Comparison of ENCODE assay signal across 1 mouse cellular context in the genomic region with DNA sequence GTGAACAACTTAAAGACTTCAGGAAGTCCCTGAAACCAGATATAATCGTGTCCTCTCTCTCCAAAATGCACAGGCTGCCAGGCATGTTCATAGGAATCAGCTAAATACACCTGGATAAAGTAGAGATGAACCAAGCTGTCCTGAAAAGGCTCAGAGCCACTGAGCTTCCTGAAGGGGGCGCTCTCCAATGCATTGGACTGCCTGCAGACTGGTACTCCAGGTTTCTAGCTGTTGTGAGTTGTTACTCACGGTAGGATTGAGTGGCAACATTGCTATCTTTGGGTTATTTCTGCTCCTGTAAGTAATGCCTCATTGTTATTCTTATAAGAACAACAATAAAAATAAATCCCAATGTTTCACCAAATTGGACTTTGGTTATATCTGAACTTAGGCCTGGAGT. TPM values are rescaled to one million over a fixed set of nuclear protein-coding genes. Genes with fewer than 3 reads are reported as not detected.
"Had no signal": no experiment of that assay in that cellular context is flagged by ENCODE, and none has a peak within 500 bp of the region (broad histone marks: within the 10 kb centered on the region; RNA-seq: fewer than 3 reads in every experiment).

No protein-coding gene starts in this region.

RNA-seq across cellular contexts. Expression of gene Ifi204, which starts 6.7 kb away (rescaled TPM):
- polyA plus RNA-seq: erythroblast, embryonic 14.5 days had no signal

RNA-seq across cellular contexts. Expression of gene Ifi207, which starts 31.9 kb away (rescaled TPM):
- polyA plus RNA-seq: erythroblast, embryonic 14.5 days had no signal
